Comparison of ENCODE assay signal across 11 mouse cellular contexts in genomic region chr6:89240168-89240705, GRCm38 (mm10).
A peak's percentile ranks its signal among the peaks of the same experiment; 100 is the strongest.
DNase-seq lines count a peak whose midpoint lies in the region; ATAC-seq and TF ChIP-seq lines count a peak whose summit lies in the region.
"Had no signal": no experiment of that assay in that cellular context is flagged by ENCODE, and none has a peak within 500 bp of the region (broad histone marks: within the 10 kb centered on the region; RNA-seq: fewer than 3 reads in every experiment).

No protein-coding gene starts in this region.

- H3K27ac ChIP-seq in forebrain, postnatal 0 days (ENCODE audit: low read depth, low read length) = 0 out of 2 replicates have a peak overlapping the region, but pooled peaks have one; percentile 24
- H3K27ac ChIP-seq in forebrain, embryonic 14.5 days (ENCODE audit: low read depth, low read length) = no peak overlapping the region
- peak overlapping the region; percentile 18; the same call in 1 of the 2 replicates for H3K27ac ChIP-seq in layer of hippocampus, adult 2 months
- H3K27ac ChIP-seq: liver, embryonic 15.5 days had no signal

- H3K9me3 ChIP-seq in forebrain, postnatal 0 days (ENCODE audit: low read length) = no peaks in the 10 kb centered on the region
- H3K9me3 ChIP-seq in forebrain, embryonic 14.5 days (replicated peaks; ENCODE audit: control insufficient read depth, low read length) = no peaks in the 10 kb centered on the region
- H3K9me3 ChIP-seq: hindbrain, embryonic 15.5 days; liver, embryonic 15.5 days had no signal

- ATAC-seq in forebrain, postnatal 0 days = no peak
- no peak for ATAC-seq in forebrain, embryonic 14.5 days
- ATAC-seq: forebrain, embryonic 16.5 days had no signal

- no peak for TF ChIP-seq CTCF in forebrain, postnatal 0 days (IDR thresholded peaks at IDR 0.05; ENCODE audit: low read depth)
- no peak for TF ChIP-seq CTCF in layer of hippocampus, adult 2 months (conservative IDR thresholded peaks at IDR 0.05)

- DNase-seq in forebrain, postnatal 0 days = no peak
- no peak for DNase-seq in forebrain, embryonic 14.5 days (ENCODE audit: low spot score)
- DNase-seq in layer of hippocampus, adult 2 months (ENCODE audit: low spot score in 2 of 2) = no peak
- DNase-seq in layer of hippocampus, adult 11-12 months (ENCODE audit: low spot score) = no peak
- peak; percentile 35 for DNase-seq in R1 (ENCODE audit: low read depth, low spot score)
- DNase-seq in cerebellum, adult 9-11 months = peak; percentile 56
- DNase-seq in B cell, adult 2 months = no peak
- DNase-seq: thymus, adult 2 months had no signal

- no peak overlapping the region for H3K4me3 ChIP-seq in forebrain, postnatal 0 days (ENCODE audit: low read depth, low read length)
- no peak overlapping the region for H3K4me3 ChIP-seq in forebrain, embryonic 14.5 days (ENCODE audit: low read depth, low read length)
- no peak overlapping the region for H3K4me3 ChIP-seq in layer of hippocampus, adult 2 months
- H3K4me3 ChIP-seq: hindbrain, embryonic 15.5 days; liver, embryonic 15.5 days had no signal

- H3K36me3 ChIP-seq in forebrain, postnatal 0 days (ENCODE audit: insufficient read depth) = no peaks in the 10 kb centered on the region
- H3K36me3 ChIP-seq in forebrain, embryonic 14.5 days (ENCODE audit: control insufficient read depth, insufficient read depth, low read length) = no peaks in the 10 kb centered on the region
- H3K36me3 ChIP-seq: hindbrain, embryonic 15.5 days; liver, embryonic 15.5 days had no signal

- no peaks in the 10 kb centered on the region for H3K27me3 ChIP-seq in forebrain, postnatal 0 days (ENCODE audit: insufficient read depth, low read length)
- no peaks in the 10 kb centered on the region for H3K27me3 ChIP-seq in forebrain, embryonic 14.5 days (replicated peaks; ENCODE audit: control insufficient read depth, insufficient read depth, low read length)
- H3K27me3 ChIP-seq: hindbrain, embryonic 15.5 days had no signal

- H3K4me2 ChIP-seq in forebrain, postnatal 0 days (ENCODE audit: low read depth) = no peak overlapping the region
- no peak overlapping the region for H3K4me2 ChIP-seq in forebrain, embryonic 14.5 days (ENCODE audit: low read length)
- H3K4me2 ChIP-seq: liver, embryonic 15.5 days had no signal

- WGBS in forebrain, postnatal 0 days = 27% methylated on average over 4 of the region's 4 CpGs
- 27% methylated on average over 4 of the region's 4 CpGs for WGBS in forebrain, embryonic 14.5 days

- no peak overlapping the region for H3K9ac ChIP-seq in forebrain, postnatal 0 days
- H3K9ac ChIP-seq in forebrain, embryonic 14.5 days (ENCODE audit: low read length) = no peak overlapping the region
- H3K9ac ChIP-seq: hindbrain, embryonic 15.5 days; liver, embryonic 15.5 days had no signal

- H3K4me1 ChIP-seq in forebrain, postnatal 0 days (ENCODE audit: insufficient read depth) = peaks cover 40% of the 10 kb centered on the region
- peaks cover 18% of the 10 kb centered on the region for H3K4me1 ChIP-seq in forebrain, embryonic 14.5 days (ENCODE audit: control insufficient read depth, insufficient read depth, low read length)
- H3K4me1 ChIP-seq: liver, embryonic 15.5 days had no signal

Comparison
In these comparisons a context has a peak if more than half of its experiments do, and no peak if none do; other contexts are left out.
1. DNase-seq: peak in R1 (single experiment) and cerebellum, adult 9-11 months (single experiment); none in forebrain, postnatal 0 days (single experiment), forebrain, embryonic 14.5 days (single experiment), layer of hippocampus, adult 2 months (0 of 2), layer of hippocampus, adult 11-12 months (single experiment) and B cell, adult 2 months (0 of 2).